In genomic region chr7:80405188-80405695, GRCm38 (mm10) we compare ENCODE assay signal across 8 mouse cellular contexts. TPM values are rescaled to one million over a fixed set of nuclear protein-coding genes. Genes with fewer than 3 reads are reported as not detected.
DNase-seq lines count a peak whose midpoint lies in the region; ATAC-seq lines count a peak whose summit lies in the region.

Gene Furin, minus strand, starts transcription at chr7:80405436.

- H3K36me3 ChIP-seq in liver, embryonic 11.5 days (ENCODE audit: control insufficient read depth, insufficient read depth, low read length), result no peaks in the 10 kb centered on the region
- H3K36me3 ChIP-seq in liver, embryonic 12.5 days, result no peaks in the 10 kb centered on the region

- H3K9me3 ChIP-seq in liver, embryonic 11.5 days (ENCODE audit: control insufficient read depth, low read length), result no peaks in the 10 kb centered on the region
- no peaks in the 10 kb centered on the region for H3K9me3 ChIP-seq in liver, embryonic 12.5 days (replicated peaks)

- intact Hi-C loops in heart, postnatal 10 days (cut with DNase I), result no loop called here

- 72% methylated on average over 9 of the region's 9 CpGs for WGBS in liver, embryonic 11.5 days
- WGBS in liver, embryonic 12.5 days (ENCODE audit: insufficient replicate concordance), result 54% methylated on average over 9 of the region's 9 CpGs

- ATAC-seq in liver, embryonic 11.5 days (replicated peaks; ENCODE audit: low FRiP score), result no peak
- no peak for ATAC-seq in liver, embryonic 12.5 days
- no peak for ATAC-seq in common myeloid progenitor, adult 5-6 weeks (replicated peaks; ENCODE audit: low read depth, poor library complexity, severe bottlenecking)
- ATAC-seq in monocyte, adult 5-6 weeks (replicated peaks; ENCODE audit: insufficient number of reproducible peaks, low FRiP score, low TSS enrichment, poor library complexity, severe bottlenecking), result no peak

- peaks cover 21% of the 10 kb centered on the region for H3K4me1 ChIP-seq in liver, embryonic 11.5 days (replicated peaks; ENCODE audit: control insufficient read depth, insufficient read depth, low read length)
- H3K4me1 ChIP-seq in liver, embryonic 12.5 days, result peaks cover 38% of the 10 kb centered on the region

- no peak within 1 kb of the TSS for H3K4me3 ChIP-seq in liver, embryonic 11.5 days (ENCODE audit: low read depth, low read length)
- no peak within 1 kb of the TSS for H3K4me3 ChIP-seq in liver, embryonic 12.5 days

- no peak within 1 kb of the TSS for H3K4me2 ChIP-seq in liver, embryonic 11.5 days
- no peak within 1 kb of the TSS for H3K4me2 ChIP-seq in liver, embryonic 12.5 days

- no peak within 1 kb of the TSS for H3K27ac ChIP-seq in liver, embryonic 11.5 days (ENCODE audit: low read depth, low read length)
- H3K27ac ChIP-seq in liver, embryonic 12.5 days, result no peak within 1 kb of the TSS

- no peak within 1 kb of the TSS for H3K9ac ChIP-seq in liver, embryonic 11.5 days (ENCODE audit: low read depth, low read length)
- no peak within 1 kb of the TSS for H3K9ac ChIP-seq in liver, embryonic 12.5 days

- H3K27me3 ChIP-seq in liver, embryonic 11.5 days (replicated peaks; ENCODE audit: control insufficient read depth, insufficient read depth, low read length), result peaks cover 15% of the 10 kb centered on the region; the same call in 1 of the 2 replicates
- peaks cover 85% of the 10 kb centered on the region for H3K27me3 ChIP-seq in liver, embryonic 12.5 days (replicated peaks)

- no peak for DNase-seq in liver, embryonic 11.5 days (ENCODE audit: low spot score)
- no peak for DNase-seq in heart, postnatal 10 days
- DNase-seq in testis, postnatal 14 days (ENCODE audit: low spot score), result no peak
- no peak for DNase-seq in thymus, postnatal 4 days
- no peak for DNase-seq in urinary bladder, postnatal 36 days (ENCODE audit: low spot score in 2 of 2)

RNA-seq across cellular contexts. Expression of gene Furin, which starts in this region (rescaled TPM):
- 8.3 and 10.4 TPM in 2 replicates for polyA plus RNA-seq in liver, embryonic 11.5 days (2014; fragmentation: Nextera tagmentation; extraction: Ambion mirVana)
- 5.6 and 5.9 TPM in 2 replicates for polyA plus RNA-seq in liver, embryonic 12.5 days (2016; fragmentation: Nextera tagmentation; extraction: Ambion mirVana)
- total RNA-seq in common myeloid progenitor, adult 5-6 weeks (2017), result 12.2 and 14.4 TPM in 2 replicates
- total RNA-seq in heart, postnatal 10 days (2021), result 100 to 1,000 TPM; 119 to 139 TPM
- total RNA-seq in monocyte, adult 5-6 weeks (2017), result 31.1 to 46.2 TPM (median 34.3 TPM) in 3 replicates
